8 mouse cellular contexts compared by ENCODE assay signal in the genomic region with DNA sequence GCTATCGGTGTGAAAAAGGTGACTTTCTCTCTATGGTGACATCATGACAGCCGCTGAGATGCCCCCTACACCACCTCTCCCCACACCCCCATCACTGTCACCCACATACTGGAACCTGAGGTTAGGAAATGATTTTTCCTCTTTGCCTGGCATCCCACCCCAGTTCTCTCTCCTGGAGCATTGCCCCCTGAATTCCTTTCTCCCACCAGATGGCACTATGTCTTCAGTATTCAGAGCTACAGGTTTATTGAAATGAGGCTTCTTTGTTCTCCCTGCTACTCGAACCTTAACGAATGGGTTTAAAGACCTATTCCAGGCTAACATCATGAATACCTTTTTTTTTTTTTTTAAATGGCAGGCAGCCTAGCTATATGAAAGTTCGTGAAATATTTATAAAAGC.
A peak's percentile ranks its signal among the peaks of the same experiment; 100 is the strongest.
DNase-seq lines count a peak whose midpoint lies in the region; ATAC-seq and TF ChIP-seq lines count a peak whose summit lies in the region.

No protein-coding gene starts in this region.

- H3K4me2 ChIP-seq in forebrain, embryonic 11.5 days (ENCODE audit: low read depth, low read length, severe bottlenecking), result no peak overlapping the region
- H3K4me2 ChIP-seq in hindbrain, postnatal 0 days (ENCODE audit: low read depth, low read length), result no peak overlapping the region

- 0 out of 2 replicates have a peak, but pooled peaks cover 3% of the 10 kb centered on the region for H3K4me1 ChIP-seq in forebrain, embryonic 11.5 days (replicated peaks; ENCODE audit: control insufficient read depth, insufficient read depth, low read length)
- H3K4me1 ChIP-seq in forebrain, embryonic 10.5 days, result peaks cover 11% of the 10 kb centered on the region
- no peaks in the 10 kb centered on the region for H3K4me1 ChIP-seq in hindbrain, postnatal 0 days (ENCODE audit: insufficient read depth, low read length)

- H3K9ac ChIP-seq in forebrain, embryonic 11.5 days (ENCODE audit: low read length), result no peak overlapping the region
- no peak overlapping the region for H3K9ac ChIP-seq in hindbrain, postnatal 0 days (replicated peaks; ENCODE audit: low read length)

- WGBS in forebrain, embryonic 11.5 days, result 34% methylated on average over 5 of the region's 5 CpGs
- WGBS in forebrain, embryonic 10.5 days, result 38% methylated on average over 5 of the region's 5 CpGs
- 31% methylated on average over 5 of the region's 5 CpGs for WGBS in hindbrain, postnatal 0 days

- H3K27me3 ChIP-seq in forebrain, embryonic 11.5 days (ENCODE audit: control insufficient read depth, insufficient read depth, low read length), result no peaks in the 10 kb centered on the region
- H3K27me3 ChIP-seq in forebrain, embryonic 10.5 days (ENCODE audit: poor library complexity, severe bottlenecking), result no peaks in the 10 kb centered on the region; the same call in 1 of the 2 replicates
- H3K27me3 ChIP-seq in hindbrain, postnatal 0 days (ENCODE audit: insufficient read depth, low read length), result no peaks in the 10 kb centered on the region

- TF ChIP-seq CTCF in hindbrain, postnatal 0 days (IDR thresholded peaks at IDR 0.05; ENCODE audit: low read depth), result peak; percentile 79

- no peak overlapping the region for H3K27ac ChIP-seq in forebrain, embryonic 11.5 days (ENCODE audit: low read depth, low read length)
- no peak overlapping the region for H3K27ac ChIP-seq in forebrain, embryonic 10.5 days
- no peak overlapping the region for H3K27ac ChIP-seq in hindbrain, postnatal 0 days

- H3K36me3 ChIP-seq in forebrain, embryonic 11.5 days (ENCODE audit: control insufficient read depth, insufficient read depth, low read length), result no peaks in the 10 kb centered on the region
- H3K36me3 ChIP-seq in forebrain, embryonic 10.5 days (replicated peaks), result no peaks in the 10 kb centered on the region
- H3K36me3 ChIP-seq in hindbrain, postnatal 0 days (ENCODE audit: insufficient read depth, low read length), result no peaks in the 10 kb centered on the region

- no peak overlapping the region for H3K4me3 ChIP-seq in forebrain, embryonic 11.5 days (ENCODE audit: low read depth, low read length)
- H3K4me3 ChIP-seq in forebrain, embryonic 10.5 days, result no peak overlapping the region
- no peak overlapping the region for H3K4me3 ChIP-seq in hindbrain, postnatal 0 days (ENCODE audit: low read length)

- ATAC-seq in forebrain, embryonic 11.5 days (replicated peaks; ENCODE audit: low FRiP score), result 0 out of 2 replicates have a peak, but pooled peaks have one; percentile 44
- peak; percentile 76 for ATAC-seq in hindbrain, postnatal 0 days

- no peaks in the 10 kb centered on the region for H3K9me3 ChIP-seq in forebrain, embryonic 11.5 days (ENCODE audit: control insufficient read depth, low read length)
- no peaks in the 10 kb centered on the region for H3K9me3 ChIP-seq in forebrain, embryonic 10.5 days
- H3K9me3 ChIP-seq in hindbrain, postnatal 0 days (ENCODE audit: low read length), result no peaks in the 10 kb centered on the region

- DNase-seq in forebrain, embryonic 11.5 days (ENCODE audit: low spot score), result no peak
- no peak for DNase-seq in forebrain, embryonic 10.5 days (ENCODE audit: extremely low spot score, low spot score)
- DNase-seq in 3T3-L1 (ENCODE audit: low read depth, low spot score), result peak; percentile 9
- peak; percentile 45 for DNase-seq in embryo, embryonic 11.5 days (ENCODE audit: low read depth, low spot score)
- peak; percentile 89 for DNase-seq in hindbrain, postnatal 0 days (ENCODE audit: low spot score)
- DNase-seq in neural tube, embryonic 10.5 days (ENCODE audit: extremely low spot score, low spot score), result peak; percentile 28
- no peak for DNase-seq in spleen, adult 12 weeks (ENCODE audit: low spot score)
- no peak for DNase-seq in gastrocnemius, postnatal 4 days (ENCODE audit: low spot score in 2 of 2)

Comparison
In these comparisons a context has a peak if more than half of its experiments do, and no peak if none do; other contexts are left out.
1. DNase-seq: peak in 3T3-L1 (single experiment), embryo, embryonic 11.5 days (single experiment), hindbrain, postnatal 0 days (single experiment) and neural tube, embryonic 10.5 days (single experiment); none in forebrain, embryonic 11.5 days (single experiment), forebrain, embryonic 10.5 days (single experiment), spleen, adult 12 weeks (single experiment) and gastrocnemius, postnatal 4 days (0 of 2).